Mouse (Mus musculus) macrophage (primary cell): ENCODE measurements around the gene Muc1. TPM values are rescaled to one million over a fixed set of nuclear protein-coding genes. Genes with fewer than 3 reads are reported as not detected.

Source experiments
- H3K27ac ChIP-seq: fragments of 350-480 bp; formaldehyde crosslinking; 2 replicates; pipeline ENCODE4 v1.9.0; 2021
- H3K36me3 ChIP-seq: fragments of 350-480 bp; formaldehyde crosslinking; 2 replicates; pipeline ENCODE4 v1.9.0; 2021; ENCODE audit errors: inconsistent target
- H3K4me3 ChIP-seq: fragments of 350-480 bp; formaldehyde crosslinking; 2 replicates; pipeline ENCODE4 v1.9.0; 2021; ENCODE audit errors: inconsistent target
- H3K79me2 ChIP-seq: fragments of 350-480 bp; formaldehyde crosslinking; 2 replicates; pipeline ENCODE4 v1.9.0; 2021; ENCODE audit errors: inconsistent target
- WGBS: methylation state at CpG from one replicate; pipeline ENCODE4 v1.1.7; 2026; ENCODE audit warnings: inconsistent platforms; ENCODE audit not compliant: missing documents; 5-methylcytosine and 5-hydroxymethylcytosine counted together
- polyA plus RNA-seq: library from polyadenylated mRNA; stranded (reverse); fragments of 250-400 nt; gene quantifications from 3 replicates; pipeline ENCODE4 v1.2.4, GENCODE M21; 2018; ENCODE audit warnings: inconsistent platforms

The Muc1 gene
- polyA plus RNA-seq, 1 experiment from 2014 or later = not detected

DNA sequence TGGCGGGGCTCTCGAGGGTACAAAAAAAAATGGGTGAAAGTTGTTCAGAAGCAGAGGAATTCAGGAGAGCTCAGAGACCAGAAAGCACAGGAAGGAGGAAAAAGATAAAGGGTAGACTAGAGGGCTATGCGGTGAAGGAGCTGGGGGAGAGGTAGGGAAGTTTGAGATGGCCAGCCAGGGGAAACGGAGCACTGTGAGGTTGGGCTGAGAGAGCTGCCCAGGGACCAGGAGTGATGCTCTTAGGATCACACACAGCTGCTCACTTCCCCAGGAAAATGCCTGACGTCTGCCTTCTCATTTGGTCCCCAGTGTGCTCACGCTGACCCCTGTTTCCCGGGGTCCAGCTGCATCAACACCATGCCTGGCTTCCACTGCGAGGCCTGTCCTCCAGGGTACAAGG, 9.3 kb upstream of the Muc1 start:
- Histone ChIP-seq H3K36me3 (no peaks in the 10 kb centered on the region), H3K4me3 (no peak overlapping the region), H3K79me2 (no peaks in the 10 kb centered on the region), H3K27ac (no peak overlapping the region)
- 58% methylated on average over 8 of the region's 8 CpGs for whole genome bisulfite sequencing

DNA sequence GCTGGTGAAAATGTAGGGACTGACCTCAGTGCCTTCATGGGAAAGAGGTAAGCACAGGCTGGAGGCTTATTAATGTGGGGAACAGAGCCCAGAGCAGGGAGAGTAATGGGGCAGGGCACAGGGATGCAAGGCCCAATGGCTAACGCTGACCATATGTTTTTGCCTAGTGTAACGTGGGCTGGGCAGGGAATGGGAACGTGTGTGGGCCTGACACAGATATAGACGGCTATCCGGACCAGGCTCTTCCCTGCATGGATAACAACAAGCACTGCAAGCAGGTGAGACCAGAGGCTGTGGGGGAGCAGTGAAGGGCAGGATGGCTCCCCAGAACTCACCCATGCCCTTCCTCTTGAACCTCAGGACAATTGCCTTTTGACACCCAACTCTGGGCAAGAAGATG, 7.7 kb upstream of the Muc1 start:
- Histone ChIP-seq H3K79me2 (no peaks in the 10 kb centered on the region), H3K27ac (no peak overlapping the region), H3K36me3 (no peaks in the 10 kb centered on the region), H3K4me3 (no peak overlapping the region)
- WGBS = 96% methylated on average over 5 of the region's 5 CpGs

DNA sequence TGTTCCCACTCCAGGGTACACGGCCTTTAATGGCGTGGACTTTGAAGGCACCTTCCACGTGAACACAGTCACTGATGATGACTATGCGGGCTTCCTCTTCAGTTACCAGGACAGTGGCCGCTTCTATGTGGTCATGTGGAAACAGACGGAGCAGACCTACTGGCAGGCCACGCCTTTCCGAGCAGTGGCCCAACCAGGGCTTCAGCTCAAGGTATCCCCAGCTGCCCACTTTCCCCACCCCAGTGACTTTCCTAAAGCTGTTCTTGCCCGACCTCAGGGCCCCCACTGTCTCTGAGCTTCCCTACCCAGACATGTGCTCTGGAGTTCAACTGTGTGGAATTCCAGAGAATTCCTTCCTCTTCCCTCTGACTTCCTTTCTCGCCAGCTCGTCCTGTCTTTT, 4.1 kb upstream of the Muc1 start:
- 76% methylated on average over 11 of the region's 11 CpGs for WGBS
- no peaks in the 10 kb centered on the region for H3K36me3 ChIP-seq

DNA sequence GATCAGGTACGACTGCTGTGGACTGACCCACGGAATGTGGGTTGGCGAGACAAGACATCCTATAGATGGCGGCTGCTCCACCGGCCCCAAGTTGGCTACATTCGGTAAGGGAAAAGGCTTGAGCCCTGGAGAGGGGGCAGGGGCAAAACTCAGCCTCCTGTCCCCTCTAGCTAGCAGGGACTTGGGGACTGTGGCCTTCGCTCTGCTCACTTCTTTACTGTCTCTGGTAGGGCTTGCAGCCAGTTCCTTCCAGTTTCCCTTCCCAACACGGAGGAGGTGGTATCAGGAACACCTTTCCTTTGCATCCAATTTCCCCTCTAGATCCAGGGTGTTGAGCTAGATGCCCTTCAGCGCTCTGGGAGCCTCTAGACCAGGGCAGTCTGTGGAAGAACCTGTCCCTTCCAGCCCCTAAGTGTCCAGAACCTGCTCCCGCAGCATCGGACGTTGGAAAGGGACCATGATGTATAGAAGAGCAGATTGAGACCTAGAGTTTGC, 3.5 kb upstream of the Muc1 start:
- H3K4me3 ChIP-seq = no peak overlapping the region

More for the DNA sequence above, 4.1 kb upstream of the Muc1 start:
- Histone ChIP-seq H3K79me2 (no peaks in the 10 kb centered on the region), H3K4me3 (no peak overlapping the region), H3K27ac (no peak overlapping the region)

DNA sequence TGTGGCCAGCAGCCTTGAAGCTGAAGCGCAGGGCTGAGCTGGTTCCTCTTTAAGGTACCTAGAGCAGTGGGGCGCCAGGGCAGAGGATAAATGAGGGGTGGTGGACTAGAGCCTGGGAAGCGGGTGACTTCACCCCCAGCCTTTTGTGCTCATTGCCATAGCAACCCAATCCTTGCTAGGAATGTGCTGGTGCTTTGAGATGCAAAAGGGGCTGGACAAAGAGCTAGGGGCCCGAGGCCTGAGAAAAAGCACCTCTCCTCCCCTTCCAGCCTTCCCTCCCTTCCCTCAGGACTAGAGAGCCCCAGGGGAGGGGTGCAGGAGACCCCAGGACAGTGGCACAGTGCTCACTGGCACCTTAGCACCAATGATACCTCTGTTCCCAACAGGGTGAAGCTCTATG, 2.9 kb upstream of the Muc1 start:
- H3K4me3 ChIP-seq = no peak overlapping the region
- no peak overlapping the region for H3K27ac ChIP-seq
- no peaks in the 10 kb centered on the region for H3K36me3 ChIP-seq
- 64% methylated on average over 4 of the region's 4 CpGs for WGBS
- no peaks in the 10 kb centered on the region for H3K79me2 ChIP-seq

More for the DNA sequence above, 3.5 kb upstream of the Muc1 start:
- Histone ChIP-seq H3K27ac (no peak overlapping the region), H3K79me2 (no peaks in the 10 kb centered on the region), H3K36me3 (no peaks in the 10 kb centered on the region)
- 92% methylated on average over 12 of the region's 12 CpGs for WGBS

DNA sequence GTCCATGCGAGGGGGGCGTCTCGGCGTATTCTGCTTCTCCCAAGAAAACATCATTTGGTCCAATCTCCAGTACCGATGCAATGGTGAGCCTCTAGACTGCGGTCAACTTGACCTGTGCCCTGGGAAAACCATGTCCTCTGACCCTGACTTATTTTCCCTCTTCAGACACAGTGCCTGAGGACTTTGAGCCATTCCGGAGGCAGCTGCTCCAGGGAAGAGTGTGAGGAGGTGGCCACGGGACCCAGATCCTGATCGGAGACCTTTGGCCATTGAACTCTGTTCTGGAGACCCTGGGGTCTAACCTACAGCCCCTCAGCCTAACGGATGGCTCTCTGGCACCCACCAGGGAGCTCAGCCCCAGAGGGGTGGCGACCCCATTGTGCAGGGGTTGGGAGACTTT, 2.5 kb upstream of the Muc1 start:
- H3K4me3 ChIP-seq = no peak overlapping the region
- H3K36me3 ChIP-seq = no peaks in the 10 kb centered on the region
- 96% methylated on average over 11 of the region's 11 CpGs for WGBS
- H3K79me2 ChIP-seq = no peaks in the 10 kb centered on the region
- H3K27ac ChIP-seq = no peak overlapping the region

DNA sequence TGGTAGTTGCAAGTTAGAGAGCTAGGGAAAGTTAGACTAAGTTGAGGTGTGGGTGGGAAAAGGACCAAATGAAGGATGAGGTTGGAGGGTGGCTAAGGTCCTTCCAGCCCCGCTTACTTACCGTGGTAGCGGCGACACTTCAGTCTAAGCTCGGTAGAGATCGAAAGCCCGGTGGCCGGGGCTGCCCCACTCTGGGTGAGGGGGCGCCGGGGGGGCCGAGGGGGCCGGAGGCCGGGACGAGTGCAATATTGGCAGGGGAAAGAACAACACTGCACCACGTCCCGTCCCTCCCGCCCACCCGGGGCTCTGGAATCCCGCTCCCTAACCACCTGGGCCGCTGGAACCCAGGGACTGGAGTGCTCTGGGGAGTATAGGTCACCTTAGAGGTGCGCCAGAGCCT, 2.0 kb upstream of the Muc1 start, which contains the start of gene Mtx1:
TSS of gene Mtx1 (minus strand) at position 189 of the 400 bp plus-strand sequence.
- no peaks in the 10 kb centered on the region for H3K36me3 ChIP-seq
- no peak within 1 kb of the TSS; the same call in 1 of the 2 replicates for H3K4me3 ChIP-seq
- H3K79me2 ChIP-seq = no peaks in the 10 kb centered on the region
- WGBS = 26% methylated on average over 20 of the region's 21 CpGs
- H3K27ac ChIP-seq = no peak within 1 kb of the TSS

DNA sequence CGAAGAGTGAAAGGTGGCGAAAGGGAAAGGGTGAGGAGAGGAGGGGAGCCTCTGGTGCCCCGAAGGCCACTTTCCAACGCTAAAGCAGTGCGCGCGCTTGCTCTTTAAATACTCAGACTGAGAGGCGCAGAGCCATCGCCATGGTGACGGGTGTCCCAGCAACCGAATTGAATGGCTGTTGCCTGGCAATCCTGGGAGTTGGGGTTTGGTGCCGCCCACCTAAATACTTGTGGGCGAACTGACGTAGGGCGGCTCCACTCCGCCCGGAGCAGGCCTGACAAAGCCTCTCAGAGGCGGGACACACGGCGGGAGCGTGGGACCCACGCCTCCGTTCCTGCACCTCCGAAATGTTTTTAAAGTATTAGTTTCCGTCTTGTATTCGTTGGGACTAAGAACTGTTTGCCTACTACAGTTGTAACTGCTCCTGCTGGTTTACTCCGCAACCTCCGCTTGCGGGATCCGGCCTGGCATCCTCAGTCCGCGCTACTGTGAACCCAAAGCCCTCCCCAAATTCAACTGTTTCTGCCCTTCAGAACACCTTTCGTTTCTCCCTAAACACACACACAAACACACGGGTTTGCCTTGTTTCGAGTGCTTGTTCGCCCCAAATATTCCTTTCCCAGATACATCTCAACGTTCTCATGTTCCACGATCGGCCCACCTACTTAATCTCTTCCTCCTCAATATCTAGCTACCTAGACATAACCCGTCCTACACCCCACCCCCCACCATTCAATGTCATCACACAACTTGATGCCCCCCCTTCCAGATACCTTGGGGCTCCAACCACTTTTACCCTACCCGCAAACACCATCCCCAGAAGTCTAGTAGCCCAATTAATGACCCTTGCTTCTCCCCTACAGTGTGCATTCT, 1.3 kb upstream of the Muc1 start:
- H3K79me2 ChIP-seq = no peaks in the 10 kb centered on the region
- H3K36me3 ChIP-seq = no peaks in the 10 kb centered on the region
- H3K27ac ChIP-seq = no peak overlapping the region
- WGBS = 15% methylated on average over 41 of the region's 41 CpGs
- H3K4me3 ChIP-seq = peak overlapping the region; percentile 37; the same call in 1 of the 2 replicates

DNA sequence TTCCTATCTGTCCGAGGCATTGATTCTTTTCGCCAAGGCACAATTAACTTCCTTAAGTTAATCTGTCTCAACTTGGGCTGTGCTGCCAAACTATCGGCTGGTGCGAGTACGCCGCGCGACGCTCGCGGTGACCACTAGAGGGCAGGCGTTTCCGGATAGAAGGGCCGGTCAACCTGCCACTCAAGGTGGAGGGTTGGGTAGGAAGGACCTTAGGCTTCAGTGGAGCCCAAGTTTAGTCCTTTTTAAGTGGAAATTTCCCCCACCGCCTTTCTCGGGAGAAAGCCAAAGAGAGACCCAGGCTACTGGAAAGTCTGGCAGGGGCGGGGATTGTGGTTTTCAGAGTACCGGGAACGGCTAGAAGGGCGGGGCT, 692 bp upstream of the Muc1 start:
- H3K27ac ChIP-seq = no peak overlapping the region
- H3K36me3 ChIP-seq = no peaks in the 10 kb centered on the region
- WGBS = 2% methylated on average over 20 of the region's 20 CpGs
- peak overlapping the region; percentile 37 for H3K4me3 ChIP-seq
- H3K79me2 ChIP-seq = no peaks in the 10 kb centered on the region

DNA sequence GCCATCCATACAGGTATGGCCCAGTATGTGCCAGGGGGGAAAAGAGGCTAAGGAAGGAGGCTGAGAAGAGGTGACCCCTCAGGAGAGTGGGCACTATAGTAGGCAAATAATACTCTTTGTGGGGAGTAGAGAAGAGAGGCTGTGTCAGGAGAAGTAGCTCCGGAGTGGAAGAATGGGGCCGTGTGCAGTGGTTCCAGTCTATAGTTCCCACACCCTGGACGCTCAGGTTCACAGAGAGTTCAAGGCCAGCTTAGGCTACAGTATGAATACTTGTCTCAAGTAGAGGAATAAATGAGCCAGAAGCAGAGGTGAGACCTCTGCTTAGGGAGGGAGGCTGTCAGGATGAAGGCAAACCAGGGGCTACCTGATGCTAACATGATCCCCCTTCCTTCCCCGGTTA, 419 bp downstream of the Muc1 start:
- H3K4me3 ChIP-seq = no peak overlapping the region
- WGBS = 95% methylated on average over 4 of the region's 4 CpGs
- no peak overlapping the region for H3K27ac ChIP-seq
- no peaks in the 10 kb centered on the region for H3K79me2 ChIP-seq
- H3K36me3 ChIP-seq = no peaks in the 10 kb centered on the region

DNA sequence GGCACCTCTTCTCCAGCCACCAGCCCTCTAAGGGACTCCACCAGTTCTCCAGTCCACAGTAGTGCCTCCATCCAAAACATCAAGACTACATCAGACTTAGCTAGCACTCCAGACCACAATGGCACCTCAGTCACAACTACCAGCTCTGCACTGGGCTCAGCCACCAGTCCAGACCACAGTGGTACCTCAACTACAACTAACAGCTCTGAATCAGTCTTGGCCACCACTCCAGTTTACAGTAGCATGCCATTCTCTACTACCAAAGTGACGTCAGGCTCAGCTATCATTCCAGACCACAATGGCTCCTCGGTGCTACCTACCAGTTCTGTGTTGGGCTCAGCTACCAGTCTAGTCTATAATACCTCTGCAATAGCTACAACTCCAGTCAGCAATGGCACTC, 1.7 kb downstream of the Muc1 start:
- Histone ChIP-seq H3K79me2 (no peaks in the 10 kb centered on the region), H3K36me3 (no peaks in the 10 kb centered on the region), H3K27ac (no peak overlapping the region), H3K4me3 (no peak overlapping the region)
- WGBS = 100% methylated on average over 2 of the region's 2 CpGs

DNA sequence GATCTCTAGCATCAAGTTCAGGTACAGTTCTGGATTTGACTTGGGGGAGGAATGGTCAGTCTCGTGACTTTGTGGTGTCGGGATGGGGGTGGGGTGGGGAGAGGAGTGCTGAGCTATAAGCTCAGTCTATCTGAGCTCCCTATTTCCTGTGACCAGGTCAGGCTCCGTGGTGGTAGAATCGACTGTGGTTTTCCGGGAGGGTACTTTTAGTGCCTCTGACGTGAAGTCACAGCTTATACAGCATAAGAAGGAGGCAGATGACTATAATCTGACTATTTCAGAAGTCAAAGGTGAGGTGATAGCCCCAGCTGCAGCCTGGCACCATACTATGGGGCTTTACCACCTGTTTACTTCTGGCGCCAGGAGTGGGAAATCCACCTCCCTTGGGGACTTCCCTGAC, 2.5 kb downstream of the Muc1 start:
- H3K4me3 ChIP-seq = no peak overlapping the region
- H3K79me2 ChIP-seq = no peaks in the 10 kb centered on the region
- no peak overlapping the region for H3K27ac ChIP-seq
- H3K36me3 ChIP-seq = no peaks in the 10 kb centered on the region
- 17% methylated on average over 7 of the region's 7 CpGs for WGBS

DNA sequence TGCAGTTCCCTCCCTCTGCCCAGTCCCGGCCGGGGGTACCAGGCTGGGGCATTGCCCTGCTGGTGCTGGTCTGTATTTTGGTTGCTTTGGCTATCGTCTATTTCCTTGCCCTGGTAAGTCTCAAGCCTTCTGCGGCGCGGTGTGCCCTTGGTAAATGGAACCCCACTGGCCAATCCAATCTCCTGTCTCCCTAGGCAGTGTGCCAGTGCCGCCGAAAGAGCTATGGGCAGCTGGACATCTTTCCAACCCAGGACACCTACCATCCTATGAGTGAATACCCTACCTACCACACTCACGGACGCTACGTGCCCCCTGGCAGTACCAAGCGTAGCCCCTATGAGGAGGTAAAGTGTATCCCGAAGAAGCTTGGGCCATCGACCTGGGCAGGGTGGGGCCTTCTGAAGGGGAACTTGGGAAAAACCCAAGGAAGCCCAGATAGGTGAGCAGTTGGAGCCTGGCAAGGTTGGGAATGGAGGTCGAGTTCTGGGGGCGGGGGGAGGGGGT, 3.0 kb downstream of the Muc1 start:
- Histone ChIP-seq H3K36me3 (no peaks in the 10 kb centered on the region), H3K4me3 (no peak overlapping the region), H3K79me2 (no peaks in the 10 kb centered on the region), H3K27ac (no peak overlapping the region)
- 84% methylated on average over 14 of the region's 16 CpGs for WGBS

DNA sequence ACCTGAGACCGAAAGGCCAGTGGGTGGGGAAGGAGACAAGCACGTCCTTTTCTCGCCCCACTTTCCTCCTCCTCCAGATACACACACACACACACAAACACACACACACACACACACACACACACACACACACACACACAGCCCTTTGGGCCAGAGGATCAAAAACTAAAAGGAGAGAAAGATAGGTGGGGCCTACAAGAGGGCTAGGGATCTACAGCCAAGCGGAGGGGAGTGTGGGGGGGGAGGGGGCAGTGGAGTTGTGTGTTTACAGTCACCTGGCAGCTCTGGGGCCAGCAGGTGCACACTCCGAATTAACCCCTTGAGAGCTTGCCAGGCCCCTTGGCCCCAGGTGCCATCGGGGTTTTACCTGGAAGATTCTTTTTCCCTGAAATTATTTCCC, 3.8 kb downstream of the Muc1 start:
- 97% methylated on average over 3 of the region's 6 CpGs for WGBS

DNA sequence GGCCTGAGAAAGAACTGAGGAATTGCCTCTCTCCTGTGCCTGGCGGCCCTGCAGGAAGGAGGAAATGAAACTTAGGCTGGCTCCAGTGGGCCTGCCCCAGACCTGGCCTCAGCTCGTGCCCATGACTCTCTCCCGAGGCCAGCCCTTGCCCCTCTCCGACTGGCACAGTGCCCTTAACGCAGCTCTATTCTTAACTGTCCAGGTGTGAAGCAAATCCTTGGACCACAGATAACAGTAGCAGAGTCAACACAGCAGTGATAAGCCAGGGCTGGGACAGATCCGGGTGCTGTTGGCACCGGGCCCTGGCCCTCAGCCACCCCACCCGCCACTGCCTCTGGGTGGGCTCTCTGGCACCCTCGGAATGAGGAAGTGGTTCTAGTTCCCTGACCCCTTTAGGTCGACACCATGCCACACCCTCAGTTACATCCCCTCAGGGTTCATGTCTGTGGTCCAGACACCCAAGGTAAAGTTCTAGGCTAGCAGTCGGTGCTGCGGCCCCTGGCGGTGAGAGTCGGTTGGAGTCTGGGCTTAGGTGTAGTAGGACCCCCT, 4.8 kb downstream of the Muc1 start:
- H3K4me3 ChIP-seq = no peak overlapping the region
- H3K36me3 ChIP-seq = no peaks in the 10 kb centered on the region
- no peaks in the 10 kb centered on the region for H3K79me2 ChIP-seq
- H3K27ac ChIP-seq = no peak overlapping the region
- WGBS = 16% methylated on average over 14 of the region's 14 CpGs

More for the DNA sequence above, 3.8 kb downstream of the Muc1 start:
- Histone ChIP-seq H3K4me3 (no peak overlapping the region), H3K36me3 (no peaks in the 10 kb centered on the region), H3K27ac (no peak overlapping the region), H3K79me2 (no peaks in the 10 kb centered on the region)
